Mouse (Mus musculus): ENCODE measurements at regions not wholly inside any gene's neighbourhood (a gene's known extent, or its start where the extent isn't known, plus 50 kb on each side); places are given as distances from the start of the nearest gene placed in this dataset.

- Histone ChIP-seq H3K4me3 (ENCODE audit: low read depth, low read length) (no peak overlapping the region), H3K27ac (ENCODE audit: low read depth, low read length) (no peak overlapping the region), H3K9ac (ENCODE audit: low read depth, low read length) (no peak overlapping the region), H3K9me3 (replicated peaks; ENCODE audit: control insufficient read depth, low read length) (no peaks in the 10 kb centered on the region), H3K27me3 (ENCODE audit: control insufficient read depth, insufficient read depth, low read length) (no peaks in the 10 kb centered on the region), H3K36me3 (ENCODE audit: control insufficient read depth, insufficient read depth, low read length) (no peaks in the 10 kb centered on the region), H3K4me1 (ENCODE audit: control insufficient read depth, insufficient read depth, low read length) (no peaks in the 10 kb centered on the region), H3K4me2 (no peak overlapping the region)
- no peak for ATAC-seq (replicated peaks; ENCODE audit: insufficient number of reproducible peaks, low FRiP score, low TSS enrichment)
- WGBS (ENCODE audit: insufficient replicate concordance), result 78% methylated on average over 11 of the region's 11 CpGs
Measured at GRCm38 (mm10) chr1:166800953-166801603, 119.4 kb upstream of the Fmo9 start.

- Histone ChIP-seq H3K4me2 (no peak overlapping the region), H3K27me3 (ENCODE audit: control insufficient read depth, insufficient read depth, low read length) (no peaks in the 10 kb centered on the region), H3K9me3 (replicated peaks; ENCODE audit: control insufficient read depth, low read length) (no peaks in the 10 kb centered on the region), H3K36me3 (ENCODE audit: control insufficient read depth, insufficient read depth, low read length) (no peaks in the 10 kb centered on the region), H3K9ac (ENCODE audit: low read depth, low read length) (no peak overlapping the region), H3K27ac (ENCODE audit: low read depth, low read length) (no peak overlapping the region), H3K4me1 (ENCODE audit: control insufficient read depth, insufficient read depth, low read length) (no peaks in the 10 kb centered on the region), H3K4me3 (ENCODE audit: low read depth, low read length) (no peak overlapping the region)
- WGBS (ENCODE audit: insufficient replicate concordance), result 41% methylated on average over 4 of the region's 4 CpGs
- no peak for ATAC-seq (replicated peaks; ENCODE audit: insufficient number of reproducible peaks, low FRiP score, low TSS enrichment)
Measured at GRCm38 (mm10) chr1:166801929-166802328, 120.3 kb upstream of the Fmo9 start.

GRCm38 (mm10) chr1:166803928-166804327 lies 122.3 kb upstream of the Fmo9 start:
- ATAC-seq (replicated peaks; ENCODE audit: insufficient number of reproducible peaks, low FRiP score, low TSS enrichment), result no peak
- H3K36me3 ChIP-seq (ENCODE audit: control insufficient read depth, insufficient read depth, low read length), result no peaks in the 10 kb centered on the region
- H3K9ac ChIP-seq (ENCODE audit: low read depth, low read length), result no peak overlapping the region
- 69% methylated on average over 2 of the region's 2 CpGs for WGBS (ENCODE audit: insufficient replicate concordance)
- H3K4me3 ChIP-seq (ENCODE audit: low read depth, low read length), result no peak overlapping the region
- H3K4me1 ChIP-seq (ENCODE audit: control insufficient read depth, insufficient read depth, low read length), result no peaks in the 10 kb centered on the region
- H3K27ac ChIP-seq (ENCODE audit: low read depth, low read length), result no peak overlapping the region
- H3K27me3 ChIP-seq (ENCODE audit: control insufficient read depth, insufficient read depth, low read length), result no peaks in the 10 kb centered on the region
- H3K4me2 ChIP-seq, result no peak overlapping the region
- no peaks in the 10 kb centered on the region for H3K9me3 ChIP-seq (replicated peaks; ENCODE audit: control insufficient read depth, low read length)

DNA sequence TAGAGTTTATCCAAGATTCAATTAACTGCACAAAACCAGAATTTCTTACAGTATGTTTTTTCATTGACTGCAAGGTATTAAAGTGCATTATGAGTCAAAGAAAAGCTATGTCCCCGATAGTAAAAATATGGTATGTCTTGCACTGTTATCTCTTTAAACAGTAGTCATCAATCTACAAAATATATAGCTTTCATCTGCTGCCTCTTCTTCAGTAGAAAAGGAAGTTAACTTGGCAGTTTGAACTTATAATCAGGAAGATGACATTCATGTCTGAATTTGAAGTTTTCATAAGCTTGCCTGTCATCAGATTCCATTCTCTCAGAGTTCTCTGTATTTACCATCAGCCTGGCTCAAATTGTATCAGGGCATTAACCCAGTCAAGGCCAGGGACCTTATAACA lies 122.7 kb upstream of the Fmo9 start:
- Histone ChIP-seq H3K27ac (ENCODE audit: low read depth, low read length) (no peak overlapping the region), H3K27me3 (ENCODE audit: control insufficient read depth, insufficient read depth, low read length) (no peaks in the 10 kb centered on the region)
- WGBS (ENCODE audit: insufficient replicate concordance), result 74% methylated on average over 1 of the region's 1 CpGs

DNA sequence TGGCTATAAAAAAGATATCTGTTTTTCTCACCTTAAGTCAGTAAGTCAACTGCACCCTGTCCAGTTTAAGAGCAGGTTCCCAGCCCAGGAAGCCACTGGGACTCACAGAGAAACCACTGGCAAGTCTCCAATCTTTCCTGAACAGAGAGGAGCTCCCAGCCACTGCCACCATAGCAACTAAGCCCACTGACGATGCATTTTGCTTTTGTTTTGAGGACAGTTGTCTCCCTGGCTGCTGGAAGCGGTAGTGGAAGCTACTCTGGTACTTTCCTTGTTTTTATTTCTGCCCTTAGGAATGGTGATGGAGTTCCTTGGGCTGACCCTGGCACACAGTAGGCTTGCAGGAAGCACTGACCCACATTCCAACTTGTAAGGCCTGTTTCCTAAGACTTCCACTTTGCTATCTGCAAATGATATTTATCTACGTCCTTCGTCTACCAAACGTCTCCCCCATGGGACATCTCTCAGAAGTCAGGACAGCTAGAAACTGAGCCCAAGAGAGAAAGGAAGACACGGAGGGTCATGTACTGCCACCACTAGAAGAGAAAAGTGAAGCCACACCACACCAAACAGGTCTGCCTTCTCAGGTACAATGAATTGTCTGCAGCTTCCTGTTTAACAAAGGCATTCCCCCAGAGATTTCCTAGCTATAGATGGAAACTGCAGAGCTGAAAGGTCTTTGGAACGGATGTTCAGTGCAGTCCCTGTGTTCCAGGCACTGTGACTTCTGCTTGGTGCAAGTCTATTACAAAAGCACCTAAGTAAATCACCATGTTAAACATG lies 125.7 kb upstream of the Fmo9 start:
- no peak overlapping the region for H3K27ac ChIP-seq (ENCODE audit: low read depth, low read length)

More for the DNA sequence above, 122.7 kb upstream of the Fmo9 start:
- H3K4me3 ChIP-seq (ENCODE audit: low read depth, low read length), result no peak overlapping the region
- H3K9ac ChIP-seq (ENCODE audit: low read depth, low read length), result no peak overlapping the region
- no peaks in the 10 kb centered on the region for H3K9me3 ChIP-seq (replicated peaks; ENCODE audit: control insufficient read depth, low read length)
- no peak for ATAC-seq (replicated peaks; ENCODE audit: insufficient number of reproducible peaks, low FRiP score, low TSS enrichment)
- no peak overlapping the region for H3K4me2 ChIP-seq
- H3K36me3 ChIP-seq (ENCODE audit: control insufficient read depth, insufficient read depth, low read length), result no peaks in the 10 kb centered on the region
- no peaks in the 10 kb centered on the region for H3K4me1 ChIP-seq (ENCODE audit: control insufficient read depth, insufficient read depth, low read length)

DNA sequence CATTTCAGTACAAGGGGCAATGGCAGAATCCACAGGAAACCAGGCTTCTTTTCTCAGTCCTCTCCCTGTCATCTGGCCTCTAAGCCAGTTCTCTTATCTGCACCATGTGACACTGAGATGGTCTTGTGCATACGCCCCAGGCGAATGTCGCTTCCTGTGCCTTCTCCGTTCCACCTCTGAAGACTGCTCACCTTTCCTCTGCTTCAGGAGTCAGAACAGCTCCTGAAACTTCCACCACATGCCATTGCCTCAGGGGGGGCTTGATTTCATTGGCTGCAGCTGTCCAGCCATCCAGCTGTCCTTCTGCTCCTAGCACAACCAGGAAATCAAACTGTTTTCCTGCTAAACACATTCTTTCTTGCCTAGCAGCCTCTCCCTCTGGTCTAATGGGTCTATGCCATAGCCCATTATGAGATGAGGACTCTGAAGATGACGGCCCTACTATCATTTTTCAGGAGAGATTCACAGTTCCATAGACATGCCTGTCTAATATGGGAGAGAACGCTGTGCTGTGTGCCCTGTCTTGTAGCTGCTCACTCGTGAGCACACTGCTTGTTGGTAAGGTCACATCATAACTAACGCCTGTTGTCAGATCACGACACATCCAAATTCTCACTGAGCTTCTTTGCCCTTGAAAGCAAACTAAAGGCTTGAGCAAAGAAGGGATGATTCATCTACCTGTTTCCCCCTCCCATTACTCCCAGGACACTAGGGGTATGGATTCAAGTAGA lies 129.9 kb upstream of the Fmo9 start:
- Histone ChIP-seq H3K27ac (ENCODE audit: low read depth, low read length) (no peak overlapping the region), H3K4me3 (ENCODE audit: low read depth, low read length) (no peak overlapping the region), H3K4me2 (peak overlapping the region; percentile 14; the same call in 1 of the 2 replicates), H3K27me3 (ENCODE audit: control insufficient read depth, insufficient read depth, low read length) (no peaks in the 10 kb centered on the region), H3K4me1 (ENCODE audit: control insufficient read depth, insufficient read depth, low read length) (no peaks in the 10 kb centered on the region), H3K9ac (ENCODE audit: low read depth, low read length) (no peak overlapping the region), H3K36me3 (ENCODE audit: control insufficient read depth, insufficient read depth, low read length) (no peaks in the 10 kb centered on the region), H3K9me3 (replicated peaks; ENCODE audit: control insufficient read depth, low read length) (no peaks in the 10 kb centered on the region)
- WGBS (ENCODE audit: insufficient replicate concordance), result 53% methylated on average over 9 of the region's 9 CpGs
- ATAC-seq (replicated peaks; ENCODE audit: insufficient number of reproducible peaks, low FRiP score, low TSS enrichment), result no peak

More for the DNA sequence above, 125.7 kb upstream of the Fmo9 start:
- Histone ChIP-seq H3K9me3 (replicated peaks; ENCODE audit: control insufficient read depth, low read length) (no peaks in the 10 kb centered on the region), H3K27me3 (ENCODE audit: control insufficient read depth, insufficient read depth, low read length) (no peaks in the 10 kb centered on the region), H3K4me3 (ENCODE audit: low read depth, low read length) (no peak overlapping the region), H3K36me3 (ENCODE audit: control insufficient read depth, insufficient read depth, low read length) (no peaks in the 10 kb centered on the region), H3K4me1 (ENCODE audit: control insufficient read depth, insufficient read depth, low read length) (no peaks in the 10 kb centered on the region), H3K4me2 (no peak overlapping the region), H3K9ac (ENCODE audit: low read depth, low read length) (no peak overlapping the region)
- no peak for ATAC-seq (replicated peaks; ENCODE audit: insufficient number of reproducible peaks, low FRiP score, low TSS enrichment)
- WGBS (ENCODE audit: insufficient replicate concordance), result 63% methylated on average over 7 of the region's 7 CpGs

- no peak overlapping the region for H3K4me2 ChIP-seq
- ATAC-seq (replicated peaks; ENCODE audit: insufficient number of reproducible peaks, low FRiP score, low TSS enrichment), result no peak
- WGBS (ENCODE audit: insufficient replicate concordance), result 75% methylated on average over 7 of the region's 7 CpGs
- no peak overlapping the region for H3K4me3 ChIP-seq (ENCODE audit: low read depth, low read length)
- no peaks in the 10 kb centered on the region for H3K4me1 ChIP-seq (ENCODE audit: control insufficient read depth, insufficient read depth, low read length)
- H3K9me3 ChIP-seq (replicated peaks; ENCODE audit: control insufficient read depth, low read length), result no peaks in the 10 kb centered on the region
- no peak overlapping the region for H3K9ac ChIP-seq (ENCODE audit: low read depth, low read length)
- no peaks in the 10 kb centered on the region for H3K36me3 ChIP-seq (ENCODE audit: control insufficient read depth, insufficient read depth, low read length)
- H3K27ac ChIP-seq (ENCODE audit: low read depth, low read length), result no peak overlapping the region
- H3K27me3 ChIP-seq (ENCODE audit: control insufficient read depth, insufficient read depth, low read length), result no peaks in the 10 kb centered on the region
Measured at GRCm38 (mm10) chr1:166812072-166812461, 130.4 kb upstream of the Fmo9 start.

GRCm38 (mm10) chr1:166812920-166813439 lies 131.3 kb upstream of the Fmo9 start:
- no peaks in the 10 kb centered on the region for H3K27me3 ChIP-seq (ENCODE audit: control insufficient read depth, insufficient read depth, low read length)
- H3K36me3 ChIP-seq (ENCODE audit: control insufficient read depth, insufficient read depth, low read length), result no peaks in the 10 kb centered on the region
- no peaks in the 10 kb centered on the region for H3K9me3 ChIP-seq (replicated peaks; ENCODE audit: control insufficient read depth, low read length)
- no peak for ATAC-seq (replicated peaks; ENCODE audit: insufficient number of reproducible peaks, low FRiP score, low TSS enrichment)
- H3K9ac ChIP-seq (ENCODE audit: low read depth, low read length), result no peak overlapping the region
- WGBS (ENCODE audit: insufficient replicate concordance), result 81% methylated on average over 7 of the region's 7 CpGs
- H3K27ac ChIP-seq (ENCODE audit: low read depth, low read length), result no peak overlapping the region
- H3K4me1 ChIP-seq (ENCODE audit: control insufficient read depth, insufficient read depth, low read length), result no peaks in the 10 kb centered on the region
- no peak overlapping the region for H3K4me3 ChIP-seq (ENCODE audit: low read depth, low read length)
- H3K4me2 ChIP-seq, result no peak overlapping the region
